In genomic region chr1:51697265-51698192, GRCm38 (mm10) we compare ENCODE assay signal across 9 mouse cellular contexts.
A peak's percentile ranks its signal among the peaks of the same experiment; 100 is the strongest.
DNase-seq lines count a peak whose midpoint lies in the region; ATAC-seq lines count a peak whose summit lies in the region.
"Had no signal": no experiment of that assay in that cellular context is flagged by ENCODE, and none has a peak within 500 bp of the region (broad histone marks: within the 10 kb centered on the region; RNA-seq: fewer than 3 reads in every experiment).

No protein-coding gene starts in this region.

- peaks cover 13% of the 10 kb centered on the region for H3K4me1 ChIP-seq in forebrain, embryonic 13.5 days
- H3K4me1 ChIP-seq in limb, embryonic 10.5 days, result peaks cover 28% of the 10 kb centered on the region
- H3K4me1 ChIP-seq in midbrain, embryonic 15.5 days, result peaks cover 14% of the 10 kb centered on the region

- WGBS in forebrain, embryonic 13.5 days, result 4% methylated on average over 19 of the region's 19 CpGs
- 15% methylated on average over 19 of the region's 19 CpGs for WGBS in limb, embryonic 10.5 days
- 4% methylated on average over 19 of the region's 19 CpGs for WGBS in midbrain, embryonic 15.5 days

- no peaks in the 10 kb centered on the region for H3K9me3 ChIP-seq in forebrain, embryonic 13.5 days (replicated peaks)
- no peaks in the 10 kb centered on the region for H3K9me3 ChIP-seq in limb, embryonic 10.5 days (replicated peaks)
- H3K9me3 ChIP-seq in midbrain, embryonic 15.5 days, result no peaks in the 10 kb centered on the region

- no peaks in the 10 kb centered on the region for H3K27me3 ChIP-seq in forebrain, embryonic 13.5 days
- H3K27me3 ChIP-seq in limb, embryonic 10.5 days (ENCODE audit: low read depth, poor library complexity, severe bottlenecking), result no peaks in the 10 kb centered on the region
- H3K27me3 ChIP-seq in midbrain, embryonic 15.5 days (replicated peaks), result no peaks in the 10 kb centered on the region

- no peaks in the 10 kb centered on the region for H3K36me3 ChIP-seq in forebrain, embryonic 13.5 days (ENCODE audit: poor library complexity, severe bottlenecking)
- no peaks in the 10 kb centered on the region for H3K36me3 ChIP-seq in limb, embryonic 10.5 days
- H3K36me3 ChIP-seq in midbrain, embryonic 15.5 days (replicated peaks), result no peaks in the 10 kb centered on the region

- peak; percentile 17 to 18 for DNase-seq in layer of hippocampus, postnatal 14 days (ENCODE audit: low spot score in 2 of 2)
- no peak for DNase-seq in layer of hippocampus, adult 18-20 months (ENCODE audit: low spot score in 2 of 2)
- peak; percentile 38 to 44 for DNase-seq in heart, postnatal 36 days
- DNase-seq in limb, embryonic 10.5 days (ENCODE audit: low spot score), result peak; percentile 60
- no peak for DNase-seq in thymus, postnatal 14 days
- no peak for DNase-seq in urinary bladder, adult 18-20 months (ENCODE audit: low spot score in 2 of 2)

- 0 out of 2 replicates have a peak overlapping the region, but pooled peaks have one; percentile 13 for H3K4me3 ChIP-seq in forebrain, embryonic 13.5 days
- H3K4me3 ChIP-seq in limb, embryonic 10.5 days, result peak overlapping the region; percentile 36
- no peak overlapping the region for H3K4me3 ChIP-seq in midbrain, embryonic 15.5 days
- H3K4me3 ChIP-seq: erythroblast, embryonic 14.5 days had no signal

- ATAC-seq in forebrain, embryonic 13.5 days, result peak; percentile 84
- ATAC-seq in midbrain, embryonic 15.5 days (replicated peaks), result peak; percentile 87

- H3K9ac ChIP-seq in forebrain, embryonic 13.5 days, result peak overlapping the region; percentile 5; the same call in 1 of the 2 replicates
- no peak overlapping the region for H3K9ac ChIP-seq in midbrain, embryonic 15.5 days

- intact Hi-C loops in heart, postnatal 36 days (cut with DNase I), result no loop called here

- H3K27ac ChIP-seq in forebrain, embryonic 13.5 days, result peak overlapping the region; percentile 83
- H3K27ac ChIP-seq in limb, embryonic 10.5 days, result peak overlapping the region; percentile 81
- H3K27ac ChIP-seq in midbrain, embryonic 15.5 days, result peak overlapping the region; percentile 83

- H3K4me2 ChIP-seq in forebrain, embryonic 13.5 days, result peak overlapping the region; percentile 46
- H3K4me2 ChIP-seq in midbrain, embryonic 15.5 days, result peak overlapping the region; percentile 31

Comparison
In these comparisons a context has a peak if more than half of its experiments do, and no peak if none do; other contexts are left out.
1. DNase-seq: peak in layer of hippocampus, postnatal 14 days (2 of 2), heart, postnatal 36 days (2 of 2) and limb, embryonic 10.5 days (single experiment); none in layer of hippocampus, adult 18-20 months (0 of 2), thymus, postnatal 14 days (single experiment) and urinary bladder, adult 18-20 months (0 of 2).
2. Peak in every context shown above with its lines, with median percentiles within 50 percentile points of each other: H3K27ac ChIP-seq.